Mouse (Mus musculus): ENCODE measurements at regions not wholly inside any gene's neighbourhood (a gene's known extent, or its start where the extent isn't known, plus 50 kb on each side); places are given as distances from the start of the nearest gene placed in this dataset.

DNA sequence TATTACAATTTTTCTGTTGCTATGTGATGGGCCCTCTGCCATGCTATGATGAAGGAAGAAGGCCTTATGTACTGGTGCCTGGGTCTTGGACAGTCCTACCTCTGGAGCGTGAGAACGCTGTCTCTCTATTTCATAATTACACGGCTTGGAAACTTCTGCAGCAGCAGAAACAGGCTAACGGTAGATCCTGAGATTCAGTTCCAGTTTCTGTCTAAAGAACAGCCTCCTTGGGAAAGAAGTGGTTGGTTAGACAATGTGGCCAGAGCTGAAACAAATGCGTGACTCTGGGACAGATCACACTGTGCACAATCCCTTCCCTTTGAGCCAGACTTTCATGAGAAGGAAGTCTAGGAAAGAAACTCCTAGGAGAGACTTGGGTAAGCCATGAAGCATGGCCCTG, 80.7 kb upstream of the Lclat1 start:
- no peak for TF ChIP-seq ZC3H11A (IDR thresholded peaks at IDR 0.05; ENCODE audit: low read depth, low read length)
- no peak for TF ChIP-seq HCFC1 (IDR thresholded peaks at IDR 0.05; ENCODE audit: low read depth, low read length)
- TF ChIP-seq POLR2AphosphoS2 (IDR thresholded peaks at IDR 0.05; ENCODE audit: low read length): no peak
- H3K27me3 ChIP-seq (ENCODE audit: control insufficient read depth in 1 of 2, insufficient read depth in 2 of 2, low read length in 2 of 2): no peaks in the 10 kb centered on the region; a peak in 1 of 4 replicates
- H3K9ac ChIP-seq (ENCODE audit: control insufficient read depth, low read depth, low read length, poor library complexity, severe bottlenecking): no peak overlapping the region
- H3K4me3 ChIP-seq (ENCODE audit: control insufficient read depth in 1 of 2, insufficient read depth in 1 of 2, low read depth in 2 of 2, low read length in 2 of 2): no peak overlapping the region
- H3K27ac ChIP-seq (ENCODE audit: control insufficient read depth, low read depth, low read length): no peak overlapping the region
- no peaks in the 10 kb centered on the region for H3K4me1 ChIP-seq (ENCODE audit: control insufficient read depth in 1 of 2, insufficient read depth in 2 of 2, low read length in 2 of 2)
- no peaks in the 10 kb centered on the region for H3K79me2 ChIP-seq (ENCODE audit: control insufficient read depth, insufficient read depth, low read length, poor library complexity)
- H3K9me3 ChIP-seq (replicated peaks; ENCODE audit: insufficient read depth, low read length): no peaks in the 10 kb centered on the region
- no peaks in the 10 kb centered on the region for H3K36me3 ChIP-seq (ENCODE audit: control insufficient read depth in 1 of 2, insufficient read depth in 2 of 2, low read length in 2 of 2)
- DNase-seq (ENCODE audit: low read depth, low spot score): no peak

- Histone ChIP-seq H3K79me2 (ENCODE audit: control insufficient read depth, insufficient read depth, low read length, poor library complexity) (no peaks in the 10 kb centered on the region), H3K4me1 (ENCODE audit: control insufficient read depth in 1 of 2, insufficient read depth in 2 of 2, low read length in 2 of 2) (no peaks in the 10 kb centered on the region), H3K36me3 (ENCODE audit: control insufficient read depth in 1 of 2, insufficient read depth in 2 of 2, low read length in 2 of 2) (no peaks in the 10 kb centered on the region), H3K27ac (ENCODE audit: control insufficient read depth, low read depth, low read length) (no peak overlapping the region), H3K9me3 (replicated peaks; ENCODE audit: insufficient read depth, low read length) (no peaks in the 10 kb centered on the region), H3K4me3 (ENCODE audit: control insufficient read depth in 1 of 2, insufficient read depth in 1 of 2, low read depth in 2 of 2, low read length in 2 of 2) (no peak overlapping the region), H3K9ac (ENCODE audit: control insufficient read depth, low read depth, low read length, poor library complexity, severe bottlenecking) (no peak overlapping the region), H3K27me3 (ENCODE audit: control insufficient read depth in 1 of 2, insufficient read depth in 2 of 2, low read length in 2 of 2) (no peaks in the 10 kb centered on the region; a peak in 1 of 4 replicates)
- no peak for DNase-seq (ENCODE audit: low read depth, low spot score)
- TF ChIP-seq GATA1 (IDR thresholded peaks at IDR 0.05; ENCODE audit: low read depth, low read length) (no peak), POLR2AphosphoS2 (IDR thresholded peaks at IDR 0.05; ENCODE audit: low read length) (no peak), SIN3A (IDR thresholded peaks at IDR 0.05; ENCODE audit: low read length) (no peak), USF2 (IDR thresholded peaks at IDR 0.05; ENCODE audit: borderline replicate concordance in 1 of 2, insufficient read depth in 1 of 2, low read depth in 1 of 2, low read length in 2 of 2) (no peak), KAT2A (conservative IDR thresholded peaks at IDR 0.05; ENCODE audit: low read depth, low read length) (no peak), MAX (IDR thresholded peaks at IDR 0.05; ENCODE audit: low read length) (no peak), CTCF (IDR thresholded peaks at IDR 0.05 in 2 of 3, conservative IDR thresholded peaks at IDR 0.05 in 1 of 3; ENCODE audit: control insufficient read depth in 1 of 3, insufficient read depth in 1 of 3, low read depth in 2 of 3, low read length in 3 of 3, poor library complexity in 1 of 3, severe bottlenecking in 1 of 3) (no peak), NELFE (IDR thresholded peaks at IDR 0.05; ENCODE audit: low read depth, low read length) (no peak), MAFK (IDR thresholded peaks at IDR 0.05; ENCODE audit: borderline replicate concordance, low read depth, low read length) (no peak), HCFC1 (IDR thresholded peaks at IDR 0.05; ENCODE audit: low read depth, low read length) (no peak), USF1 (IDR thresholded peaks at IDR 0.05; ENCODE audit: low read depth, low read length) (no peak), ZMIZ1 (IDR thresholded peaks at IDR 0.05; ENCODE audit: low read depth, low read length) (no peak), MYC (IDR thresholded peaks at IDR 0.05; ENCODE audit: low read depth, low read length) (no peak), ZNF384 (IDR thresholded peaks at IDR 0.05; ENCODE audit: low read depth, low read length) (no peak), ZC3H11A (IDR thresholded peaks at IDR 0.05; ENCODE audit: low read depth, low read length) (no peak), MYB (IDR thresholded peaks at IDR 0.05; ENCODE audit: low read depth, low read length) (no peak)
These were observed 76.0 kb upstream of the Lclat1 start for GRCm38 (mm10) chr17:73031796-73032195.

All from MEL (cell line).